ENCODE assay signal across 28 mouse cellular contexts in genomic region chr6:51457770-51458387, GRCm38 (mm10). TPM values are rescaled to one million over a fixed set of nuclear protein-coding genes. Genes with fewer than 3 reads are reported as not detected.
A peak's percentile ranks its signal among the peaks of the same experiment; 100 is the strongest.
DNase-seq lines count a peak whose midpoint lies in the region; ATAC-seq and TF ChIP-seq lines count a peak whose summit lies in the region.
"Had no signal": no experiment of that assay in that cellular context is flagged by ENCODE, and none has a peak within 500 bp of the region (broad histone marks: within the 10 kb centered on the region; RNA-seq: fewer than 3 reads in every experiment).

No protein-coding gene starts in this region.

- peak; percentile 11 for DNase-seq in midbrain, embryonic 10.5 days (ENCODE audit: low spot score)
- no peak for DNase-seq in midbrain, postnatal 0 days (ENCODE audit: low spot score)
- DNase-seq in MEL (ENCODE audit: low read depth, low spot score) = peak; percentile 55
- DNase-seq in limb, embryonic 10.5 days (ENCODE audit: low spot score) = peak; percentile 28
- DNase-seq in yolk sac, embryonic 10.5 days (ENCODE audit: low spot score) = peak; percentile 8
- no peak for DNase-seq in layer of hippocampus, adult 9-10 months (ENCODE audit: low spot score)
- DNase-seq: adrenal gland, adult 8-10 months; cerebellum, adult 2 months; cerebellum, postnatal 25 days; gastrocnemius, postnatal 25 days; heart, adult 18-20 months; kidney, adult 18-20 months; kidney, postnatal 36 days; lung, postnatal 4 days; right cerebral cortex, postnatal 25 days; thymus, adult 2 months; thymus, postnatal 36 days had no signal

- H3K9ac ChIP-seq in midbrain, postnatal 0 days (replicated peaks; ENCODE audit: low read length, poor library complexity, severe bottlenecking) = no peak overlapping the region
- no peak overlapping the region for H3K9ac ChIP-seq in MEL (ENCODE audit: control insufficient read depth, low read depth, low read length, poor library complexity, severe bottlenecking)
- H3K9ac ChIP-seq: hindbrain, embryonic 15.5 days; limb, embryonic 13.5 days; midbrain, embryonic 13.5 days; neural tube, embryonic 12.5 days had no signal

- H3K4me3 ChIP-seq in midbrain, embryonic 10.5 days = no peak overlapping the region
- no peak overlapping the region for H3K4me3 ChIP-seq in midbrain, postnatal 0 days (ENCODE audit: low read depth, low read length)
- no peak overlapping the region for H3K4me3 ChIP-seq in MEL (ENCODE audit: control insufficient read depth in 1 of 2, insufficient read depth in 1 of 2, low read depth in 2 of 2, low read length in 2 of 2)
- H3K4me3 ChIP-seq in limb, embryonic 10.5 days = no peak overlapping the region
- H3K4me3 ChIP-seq: hindbrain, embryonic 10.5 days; hindbrain, embryonic 15.5 days; limb, embryonic 13.5 days; megakaryocyte, embryonic 14.5 days; midbrain, embryonic 13.5 days; neural tube, embryonic 12.5 days had no signal

- no peak overlapping the region for H3K4me2 ChIP-seq in midbrain, postnatal 0 days (ENCODE audit: low read depth, low read length, poor library complexity, severe bottlenecking)
- H3K4me2 ChIP-seq: heart, embryonic 11.5 days; hindbrain, embryonic 15.5 days; limb, embryonic 13.5 days; liver, embryonic 11.5 days; midbrain, embryonic 13.5 days; neural tube, embryonic 12.5 days had no signal

- no peak overlapping the region for H3K27ac ChIP-seq in midbrain, embryonic 10.5 days (replicated peaks)
- H3K27ac ChIP-seq in midbrain, postnatal 0 days (ENCODE audit: low read depth, low read length) = no peak overlapping the region
- no peak overlapping the region for H3K27ac ChIP-seq in MEL (ENCODE audit: control insufficient read depth, low read depth, low read length)
- H3K27ac ChIP-seq in limb, embryonic 10.5 days = no peak overlapping the region
- H3K27ac ChIP-seq: hindbrain, embryonic 10.5 days; hindbrain, embryonic 15.5 days; limb, embryonic 13.5 days; midbrain, embryonic 13.5 days; neural tube, embryonic 12.5 days had no signal

- no peaks in the 10 kb centered on the region for H3K4me1 ChIP-seq in midbrain, embryonic 10.5 days
- no peaks in the 10 kb centered on the region for H3K4me1 ChIP-seq in midbrain, postnatal 0 days (ENCODE audit: insufficient read depth, low read length)
- H3K4me1 ChIP-seq in MEL (ENCODE audit: control insufficient read depth in 1 of 2, insufficient read depth in 2 of 2, low read length in 2 of 2) = no peaks in the 10 kb centered on the region
- peaks cover 8% of the 10 kb centered on the region for H3K4me1 ChIP-seq in limb, embryonic 10.5 days
- H3K4me1 ChIP-seq: hindbrain, embryonic 10.5 days; midbrain, embryonic 13.5 days; neural tube, embryonic 12.5 days had no signal

- TF ChIP-seq POLR2A in MEL (IDR thresholded peaks at IDR 0.05; ENCODE audit: control insufficient read depth in 1 of 2, insufficient read depth in 1 of 2, low read depth in 1 of 2, low read length in 2 of 2, poor library complexity in 1 of 2) = peak in 1 of 2 experiments; percentile 44; a peak in 1 of 4 replicates

- 89% methylated on average over 8 of the region's 8 CpGs for WGBS in midbrain, embryonic 10.5 days
- 88% methylated on average over 8 of the region's 8 CpGs for WGBS in midbrain, postnatal 0 days
- 87% methylated on average over 8 of the region's 8 CpGs for WGBS in limb, embryonic 10.5 days

- TF ChIP-seq RAD21 in MEL (IDR thresholded peaks at IDR 0.05; ENCODE audit: low read depth, low read length) = no peak

- no peak for ATAC-seq in midbrain, postnatal 0 days (ENCODE audit: low FRiP score)
- ATAC-seq in frontal cortex, adult (ENCODE audit: low TSS enrichment) = no peak
- ATAC-seq: forebrain, embryonic 14.5 days; midbrain, embryonic 13.5 days had no signal

- no peaks in the 10 kb centered on the region for H3K9me3 ChIP-seq in midbrain, embryonic 10.5 days (replicated peaks)
- H3K9me3 ChIP-seq in midbrain, postnatal 0 days (ENCODE audit: low read length) = no peaks in the 10 kb centered on the region
- H3K9me3 ChIP-seq in MEL (replicated peaks; ENCODE audit: insufficient read depth, low read length) = no peaks in the 10 kb centered on the region
- no peaks in the 10 kb centered on the region for H3K9me3 ChIP-seq in limb, embryonic 10.5 days (replicated peaks)
- H3K9me3 ChIP-seq: hindbrain, embryonic 10.5 days; hindbrain, embryonic 15.5 days; limb, embryonic 13.5 days; megakaryocyte, embryonic 14.5 days; midbrain, embryonic 13.5 days; neural tube, embryonic 12.5 days had no signal

- H3K79me2 ChIP-seq in MEL (ENCODE audit: control insufficient read depth, insufficient read depth, low read length, poor library complexity) = no peaks in the 10 kb centered on the region

- peaks cover 52% of the 10 kb centered on the region for H3K36me3 ChIP-seq in midbrain, embryonic 10.5 days
- peaks cover 26% of the 10 kb centered on the region for H3K36me3 ChIP-seq in midbrain, postnatal 0 days (ENCODE audit: insufficient read depth, low read length)
- H3K36me3 ChIP-seq in MEL (ENCODE audit: control insufficient read depth in 1 of 2, insufficient read depth in 2 of 2, low read length in 2 of 2) = peaks cover 18 to 22% of the 10 kb centered on the region in 2 experiments
- peaks cover 52% of the 10 kb centered on the region for H3K36me3 ChIP-seq in limb, embryonic 10.5 days

- H3K27me3 ChIP-seq in midbrain, embryonic 10.5 days (ENCODE audit: low read depth, poor library complexity, severe bottlenecking) = no peaks in the 10 kb centered on the region
- no peaks in the 10 kb centered on the region for H3K27me3 ChIP-seq in midbrain, postnatal 0 days (ENCODE audit: insufficient read depth, low read length)
- H3K27me3 ChIP-seq in MEL (ENCODE audit: control insufficient read depth in 1 of 2, insufficient read depth in 2 of 2, low read length in 2 of 2) = no peaks in the 10 kb centered on the region
- H3K27me3 ChIP-seq in limb, embryonic 10.5 days (ENCODE audit: low read depth, poor library complexity, severe bottlenecking) = no peaks in the 10 kb centered on the region
- H3K27me3 ChIP-seq: hindbrain, embryonic 15.5 days; limb, embryonic 13.5 days; midbrain, embryonic 13.5 days; neural tube, embryonic 12.5 days had no signal

- no peak for TF ChIP-seq EP300 in MEL (IDR thresholded peaks at IDR 0.05; ENCODE audit: low read depth in 1 of 2, low read length in 2 of 2)

- TF ChIP-seq CTCF in midbrain, postnatal 0 days (IDR thresholded peaks at IDR 0.05) = no peak
- TF ChIP-seq CTCF in MEL (IDR thresholded peaks at IDR 0.05 in 2 of 3, conservative IDR thresholded peaks at IDR 0.05 in 1 of 3; ENCODE audit: control insufficient read depth in 1 of 3, insufficient read depth in 1 of 3, low read depth in 2 of 3, low read length in 3 of 3, poor library complexity in 1 of 3, severe bottlenecking in 1 of 3) = no peak

TF ChIP-seq in MEL, 35 proteins besides CTCF, POLR2A, EP300 and RAD21 (continues in another document):
- TF ChIP-seq JUND (IDR thresholded peaks at IDR 0.05; ENCODE audit: low read depth, low read length) = no peak
- no peak for TF ChIP-seq USF1 (IDR thresholded peaks at IDR 0.05; ENCODE audit: low read depth, low read length)
- no peak for TF ChIP-seq ELF1 (IDR thresholded peaks at IDR 0.05; ENCODE audit: low read depth, low read length)
- TF ChIP-seq MYB (IDR thresholded peaks at IDR 0.05; ENCODE audit: low read depth, low read length) = no peak
- TF ChIP-seq KAT2A (conservative IDR thresholded peaks at IDR 0.05; ENCODE audit: low read depth, low read length) = no peak
- no peak for TF ChIP-seq MEF2A (IDR thresholded peaks at IDR 0.05; ENCODE audit: extremely low read depth, insufficient replicate concordance, low read depth, low read length, poor library complexity, severe bottlenecking)
- peak; percentile 24 for TF ChIP-seq SMC3 (IDR thresholded peaks at IDR 0.05; ENCODE audit: low read depth, low read length)
- TF ChIP-seq CHD2 (IDR thresholded peaks at IDR 0.05; ENCODE audit: low read length) = peak; percentile 11; the same call in 1 of the 2 replicates
- no peak for TF ChIP-seq BHLHE40 (IDR thresholded peaks at IDR 0.05; ENCODE audit: borderline replicate concordance, low read depth, low read length)
- no peak for TF ChIP-seq MAZ (IDR thresholded peaks at IDR 0.05; ENCODE audit: low read depth, low read length)
- peak; percentile 45; the same call in 1 of the 2 replicates for TF ChIP-seq HCFC1 (IDR thresholded peaks at IDR 0.05; ENCODE audit: low read depth, low read length)
- no peak for TF ChIP-seq ETS1 (IDR thresholded peaks at IDR 0.05; ENCODE audit: low read depth, low read length)
- TF ChIP-seq MAFK (IDR thresholded peaks at IDR 0.05; ENCODE audit: borderline replicate concordance, low read depth, low read length) = no peak
- TF ChIP-seq RCOR1 (IDR thresholded peaks at IDR 0.05; ENCODE audit: low read depth, low read length) = no peak

RNA-seq across cellular contexts. Expression of gene Hnrnpa2b1, which starts 11.8 kb away (rescaled TPM):
- polyA plus RNA-seq in midbrain, embryonic 10.5 days (2016; fragmentation: Nextera tagmentation; extraction: Ambion mirVana) = 2,311 and 2,476 TPM in 2 replicates
- 199 and 287 TPM in 2 replicates for total RNA-seq in midbrain, postnatal 0 days (2014; rRNA removed)
- 659 and 746 TPM in 2 replicates for polyA plus RNA-seq in midbrain, postnatal 0 days (2015; fragmentation: Nextera tagmentation; extraction: Ambion mirVana)
- total RNA-seq in MEL (2012; rRNA removed) = 635 and 657 TPM in 2 replicates
- polyA plus RNA-seq in MEL (2012; ENCODE audit: insufficient read depth in 1 of 2, insufficient read length in 2 of 2, low read depth in 1 of 2, low replicate concordance in 2 of 2, missing spikeins in 1 of 2) = 1,000 to 10,000 TPM; 1,226 to 1,710 TPM
- 1,996 and 2,303 TPM in 2 replicates for polyA plus RNA-seq in limb, embryonic 10.5 days (2016; fragmentation: Nextera tagmentation; extraction: Ambion mirVana)

RNA-seq across cellular contexts. Expression of gene Cbx3, which starts 12.3 kb away (rescaled TPM):
- polyA plus RNA-seq in midbrain, embryonic 10.5 days (2016; fragmentation: Nextera tagmentation; extraction: Ambion mirVana) = 692 and 722 TPM in 2 replicates
- 129 and 138 TPM in 2 replicates for total RNA-seq in midbrain, postnatal 0 days (2014; rRNA removed)
- polyA plus RNA-seq in midbrain, postnatal 0 days (2015; fragmentation: Nextera tagmentation; extraction: Ambion mirVana) = 485 and 535 TPM in 2 replicates
- 250 and 253 TPM in 2 replicates for total RNA-seq in MEL (2012; rRNA removed)
- polyA plus RNA-seq in MEL (2012; ENCODE audit: insufficient read depth in 1 of 2, insufficient read length in 2 of 2, low read depth in 1 of 2, low replicate concordance in 2 of 2, missing spikeins in 1 of 2) = 100 to 1,000 TPM in 1 of 2 experiments, not detected in 1; 177 TPM
- 639 and 665 TPM in 2 replicates for polyA plus RNA-seq in limb, embryonic 10.5 days (2016; fragmentation: Nextera tagmentation; extraction: Ambion mirVana)

RNA-seq across cellular contexts. Expression of gene Nfe2l3, which starts 25.4 kb away (rescaled TPM):
- 1.3 and 3.3 TPM in 2 replicates for polyA plus RNA-seq in midbrain, embryonic 10.5 days (2016; fragmentation: Nextera tagmentation; extraction: Ambion mirVana)
- 12.6 and 12.7 TPM in 2 replicates for total RNA-seq in midbrain, postnatal 0 days (2014; rRNA removed)
- 7.3 and 8.3 TPM in 2 replicates for polyA plus RNA-seq in midbrain, postnatal 0 days (2015; fragmentation: Nextera tagmentation; extraction: Ambion mirVana)
- 0.07 and 0.15 TPM in 2 replicates for total RNA-seq in MEL (2012; rRNA removed)
- polyA plus RNA-seq in MEL (2012; ENCODE audit: insufficient read depth in 1 of 2, insufficient read length in 2 of 2, low read depth in 1 of 2, low replicate concordance in 2 of 2, missing spikeins in 1 of 2) = under 1 TPM in 1 of 2 experiments, not detected in 1; 0.21 TPM
- 0.39 and 0.56 TPM in 2 replicates for polyA plus RNA-seq in limb, embryonic 10.5 days (2016; fragmentation: Nextera tagmentation; extraction: Ambion mirVana)
- total RNA-seq: adrenal gland, adult 8-10 months; gastrocnemius, adult 18-20 months; gastrocnemius, postnatal 25 days had no signal

Comparison
In these comparisons a context has a peak if more than half of its experiments do, and no peak if none do; other contexts are left out.
1. DNase-seq: peak in midbrain, embryonic 10.5 days (single experiment), MEL (single experiment), limb, embryonic 10.5 days (single experiment) and yolk sac, embryonic 10.5 days (single experiment); none in midbrain, postnatal 0 days (single experiment) and layer of hippocampus, adult 9-10 months (single experiment).